Mouse (Mus musculus) hindlimb bud, embryonic 11.5 days (tissue): ENCODE data around the gene Pde2a.

Experiments
- DNase-seq: peaks from one replicate; pipeline ENCODE4 v3.0.0-alpha.2; 2012; ENCODE audit warnings: low read depth, low spot score; ENCODE audit errors: extremely low spot score

The Pde2a gene

GRCm38 (mm10) chr7:101471968-101472480, 50.5 kb downstream of the Pde2a start:
- DNase-seq: no peak

GRCm38 (mm10) chr7:101472598-101473558, 51.4 kb downstream of the Pde2a start:
- no peak for DNase-seq

GRCm38 (mm10) chr7:101474399-101474811, 52.9 kb downstream of the Pde2a start:
- DNase-seq: no peak

- no peak for DNase-seq
Observed at GRCm38 (mm10) chr7:101476028-101476427, 54.5 kb downstream of the Pde2a start.

GRCm38 (mm10) chr7:101476493-101476892, 55.0 kb downstream of the Pde2a start:
- DNase-seq: no peak

- no peak for DNase-seq
Observed at GRCm38 (mm10) chr7:101477200-101477599, 55.7 kb downstream of the Pde2a start.

- DNase-seq: no peak
Observed at GRCm38 (mm10) chr7:101478099-101478498, 56.6 kb downstream of the Pde2a start.

- no peak for DNase-seq
Observed at GRCm38 (mm10) chr7:101479841-101480240, 58.4 kb downstream of the Pde2a start.

- DNase-seq: no peak
Observed at GRCm38 (mm10) chr7:101480671-101481070, 59.2 kb downstream of the Pde2a start.

GRCm38 (mm10) chr7:101481872-101482498, 60.5 kb downstream of the Pde2a start:
- DNase-seq: no peak

GRCm38 (mm10) chr7:101482499-101483081, 61.1 kb downstream of the Pde2a start:
- no peak for DNase-seq

GRCm38 (mm10) chr7:101483498-101484115, 62.1 kb downstream of the Pde2a start:
- DNase-seq: no peak

- no peak for DNase-seq
Observed at GRCm38 (mm10) chr7:101487102-101487501, 65.6 kb downstream of the Pde2a start.

- no peak for DNase-seq
Observed at GRCm38 (mm10) chr7:101490952-101491351, 69.5 kb downstream of the Pde2a start.

GRCm38 (mm10) chr7:101498385-101498784, 76.9 kb downstream of the Pde2a start:
- DNase-seq: no peak

- no peak for DNase-seq
Observed at GRCm38 (mm10) chr7:101499251-101499650, 77.8 kb downstream of the Pde2a start.

GRCm38 (mm10) chr7:101499701-101500100, 78.2 kb downstream of the Pde2a start:
- DNase-seq: no peak

- DNase-seq: no peak
Observed at GRCm38 (mm10) chr7:101501236-101501635, 79.7 kb downstream of the Pde2a start.

- DNase-seq: no peak
Observed at GRCm38 (mm10) chr7:101501675-101502074, 80.2 kb downstream of the Pde2a start.

- peak; percentile 10 for DNase-seq
Observed at GRCm38 (mm10) chr7:101503351-101503750, 81.9 kb downstream of the Pde2a start.

- DNase-seq: no peak
Observed at GRCm38 (mm10) chr7:101503803-101504202, 82.3 kb downstream of the Pde2a start.
